Mouse (Mus musculus) thymus, postnatal 25 days (tissue): Measurements from ENCODE around the gene Tnc.

Experiments used
- DNase-seq: peaks from one replicate; pipeline ENCODE4 v3.0.0; 2022

The Tnc gene

GRCm38 (mm10) chr4:64046831-64047493, at the start of gene Tnc:
Tnc (minus strand) TSS chr4:64047015.
- DNase-seq, result no peak

GRCm38 (mm10) chr4:64094221-64094620, 47.4 kb upstream of the Tnc start:
- DNase-seq, result no peak

GRCm38 (mm10) chr4:64092857-64093256, 46.0 kb upstream of the Tnc start:
- no peak for DNase-seq

DNA sequence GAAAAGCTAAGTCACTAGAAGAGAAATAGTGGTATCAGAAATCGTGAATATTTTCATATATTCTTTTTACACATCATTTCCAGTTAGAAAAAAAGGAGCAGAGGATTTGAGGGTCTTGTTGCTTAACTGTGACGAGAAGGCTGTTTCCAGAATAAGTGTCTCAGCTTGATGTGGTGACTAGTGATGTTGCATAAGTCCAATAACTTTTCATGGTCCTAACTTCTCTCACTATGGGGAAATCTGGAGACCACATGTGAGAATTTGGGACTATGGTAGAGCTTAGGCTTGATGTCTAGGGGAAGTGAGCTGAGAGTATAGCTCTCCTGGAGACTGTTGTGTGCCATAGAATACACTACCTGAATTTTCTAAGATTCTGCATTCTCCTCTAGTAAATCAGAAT, 42.6 kb upstream of the Tnc start:
- no peak for DNase-seq

DNA sequence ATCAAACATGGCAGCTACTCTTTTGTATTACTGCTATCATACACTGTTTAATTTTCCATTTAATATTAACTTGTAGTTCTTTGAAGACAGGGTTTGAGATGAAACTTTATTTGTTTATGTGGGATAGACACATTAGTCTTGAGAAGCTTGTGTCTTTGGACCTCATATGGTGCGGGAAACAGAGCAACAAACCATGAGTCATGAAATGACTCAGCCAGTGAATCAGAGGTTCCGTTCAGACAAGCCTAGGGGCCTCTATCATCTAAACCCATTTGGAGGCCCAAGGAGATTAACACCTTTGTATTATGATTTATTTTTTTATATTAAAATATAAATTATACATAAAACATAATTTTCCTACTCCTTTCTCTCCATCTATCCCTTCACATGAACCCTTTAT, 40.9 kb upstream of the Tnc start:
- DNase-seq, result no peak

DNA sequence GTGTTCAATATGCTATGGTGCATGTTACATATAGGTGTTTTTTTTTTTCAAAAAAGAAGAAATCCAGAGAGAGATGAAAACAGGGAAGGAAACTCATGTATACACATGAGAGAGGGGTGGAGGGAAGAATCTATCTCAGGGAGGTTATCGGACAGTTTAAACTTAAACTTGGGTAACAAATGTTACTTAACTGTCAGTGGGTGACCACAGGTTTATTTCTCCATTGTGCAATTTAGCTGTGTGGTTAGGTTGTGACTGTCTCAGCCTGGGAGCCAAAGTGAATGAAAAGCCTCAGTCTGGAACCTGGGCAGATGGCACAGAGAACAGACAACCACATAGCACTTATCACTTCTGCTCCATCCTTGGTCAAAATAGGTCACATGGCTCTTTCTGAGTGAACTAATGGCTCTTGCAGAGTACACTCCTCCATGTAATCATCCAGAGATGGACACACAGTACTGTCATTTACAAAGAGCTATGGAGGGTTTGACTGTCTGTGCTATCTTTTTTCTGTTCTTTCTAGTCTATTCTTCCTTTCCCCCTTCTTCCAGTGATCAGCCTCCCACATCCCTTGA, 39.3 kb upstream of the Tnc start:
- no peak for DNase-seq

DNA sequence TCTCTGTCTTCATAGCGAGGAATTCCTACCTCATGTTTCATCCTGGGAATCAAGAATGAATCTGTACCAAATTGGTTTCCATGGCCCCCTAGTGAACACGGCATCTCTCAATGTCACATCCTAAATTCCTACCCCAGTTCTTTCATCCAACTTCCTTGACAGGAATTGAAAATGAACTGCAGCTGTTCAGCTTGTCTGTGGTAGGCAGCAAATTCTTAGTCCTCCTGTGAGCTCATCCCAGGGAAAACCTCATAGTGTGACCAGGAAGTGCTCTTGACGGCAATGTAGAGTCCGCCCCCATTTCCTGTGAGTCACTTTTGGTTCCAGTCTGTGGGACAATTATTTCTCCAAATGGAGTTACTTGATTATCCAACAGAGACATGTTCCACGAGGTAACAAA, 37.0 kb upstream of the Tnc start:
- no peak for DNase-seq

GRCm38 (mm10) chr4:64078029-64078619, 31.3 kb upstream of the Tnc start:
- DNase-seq, result no peak

- DNase-seq, result no peak
These were observed 29.7 kb upstream of the Tnc start for GRCm38 (mm10) chr4:64076349-64077025.

DNA sequence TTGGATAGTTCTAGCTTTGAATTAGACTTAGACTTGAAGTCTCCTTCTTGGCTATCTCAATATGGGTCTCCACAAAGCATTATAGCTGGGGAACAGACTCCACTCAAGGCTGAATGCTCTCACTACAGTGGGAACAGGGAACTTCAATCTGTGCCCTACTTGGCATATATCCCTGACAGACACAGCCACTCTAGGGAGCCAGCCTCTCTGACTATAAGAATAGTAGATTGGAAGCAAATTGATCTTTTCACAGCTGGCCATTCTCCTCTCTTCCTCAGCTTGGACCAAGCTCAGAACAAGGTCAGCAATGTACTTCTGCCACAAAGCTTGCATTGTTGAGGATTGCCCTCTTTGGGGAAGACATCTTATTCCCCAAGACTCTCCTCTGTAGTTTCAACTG, 27.9 kb upstream of the Tnc start:
- no peak for DNase-seq

- no peak for DNase-seq
These were observed 20.6 kb upstream of the Tnc start for GRCm38 (mm10) chr4:64067394-64067793.

GRCm38 (mm10) chr4:64065266-64065665, 18.5 kb upstream of the Tnc start:
- DNase-seq, result no peak

GRCm38 (mm10) chr4:64058856-64059231, 12.0 kb upstream of the Tnc start:
- no peak for DNase-seq

DNA sequence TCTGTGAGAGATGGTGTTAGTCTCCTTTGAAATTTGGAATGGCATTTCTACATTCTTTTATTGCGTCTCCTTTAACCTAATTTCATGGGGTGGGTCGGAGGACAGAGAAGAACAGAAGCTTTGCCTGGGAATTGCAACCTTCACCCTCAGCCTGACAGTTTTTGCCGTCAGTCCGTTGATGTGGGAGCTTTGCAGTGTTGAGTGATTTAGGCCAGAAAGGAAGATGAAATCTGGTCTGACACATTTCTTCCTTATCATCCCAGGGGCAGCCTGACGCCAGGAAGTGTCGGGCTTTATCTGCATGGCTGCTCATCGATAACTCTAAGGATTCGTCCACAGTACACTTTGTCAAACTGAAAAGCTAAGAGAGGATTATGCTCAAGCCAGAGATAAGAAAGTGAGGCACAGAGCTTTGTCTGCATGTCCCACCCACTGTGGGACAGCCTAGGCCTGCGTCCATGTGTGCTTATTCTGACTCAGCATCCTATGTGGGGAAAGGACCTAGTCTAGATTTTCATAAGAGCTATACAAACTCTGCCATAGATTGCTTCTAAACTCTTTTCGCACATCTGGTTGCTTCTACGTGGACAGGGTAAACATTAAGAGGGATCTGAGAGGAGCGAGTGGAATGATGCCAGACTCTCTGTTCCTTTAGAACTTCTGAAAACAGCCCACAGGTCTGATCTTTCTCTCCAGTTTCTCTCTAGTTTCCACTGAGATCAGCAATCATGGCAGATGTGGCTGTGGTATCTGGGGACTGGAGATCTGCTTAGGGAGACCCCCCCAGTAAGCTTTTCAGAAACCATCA, 11.4 kb upstream of the Tnc start:
- no peak for DNase-seq

- no peak for DNase-seq
These were observed 1.4 kb upstream of the Tnc start for GRCm38 (mm10) chr4:64048177-64048576.

GRCm38 (mm10) chr4:64043893-64044292, 2.9 kb downstream of the Tnc start:
- no peak for DNase-seq

DNA sequence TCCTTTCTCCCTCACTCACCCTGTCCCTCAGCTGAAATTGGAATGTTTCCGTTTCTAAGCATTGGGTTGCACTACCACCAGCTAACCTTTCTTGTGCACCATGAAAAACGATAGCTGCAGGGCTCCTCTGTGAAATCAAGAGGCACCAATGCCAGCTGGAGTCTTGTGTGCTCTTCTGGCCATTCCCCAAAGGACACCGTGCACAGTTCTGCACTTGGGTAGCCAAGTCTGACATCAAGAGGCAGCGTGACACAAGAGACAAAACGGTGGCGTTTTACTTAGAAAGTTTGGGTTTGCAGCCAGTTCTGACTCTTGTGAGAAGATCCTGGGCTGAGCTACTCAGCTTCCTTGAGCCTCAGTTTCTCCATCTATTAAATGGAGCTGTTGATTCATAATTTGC, 3.4 kb downstream of the Tnc start:
- no peak for DNase-seq

DNA sequence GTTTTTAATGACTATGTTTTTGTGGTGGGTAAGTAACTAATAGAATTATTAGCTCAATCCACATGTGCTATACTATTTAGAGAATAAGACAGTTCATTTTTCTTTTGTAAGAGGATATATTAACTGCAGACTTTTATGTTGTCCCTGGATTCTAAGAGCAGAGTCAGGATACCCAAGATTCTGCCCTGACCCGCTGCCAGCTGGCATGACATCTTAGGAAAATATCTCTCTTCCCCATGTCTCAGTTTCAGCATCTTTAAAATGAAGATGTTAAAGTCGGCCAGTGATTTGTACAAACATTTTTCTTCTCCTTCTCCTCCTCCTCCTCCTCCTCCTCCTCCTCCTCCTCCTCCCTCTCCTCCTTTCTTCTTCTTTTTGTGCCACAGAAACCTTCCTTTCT, 7.7 kb downstream of the Tnc start:
- no peak for DNase-seq

GRCm38 (mm10) chr4:64037513-64037912, 9.3 kb downstream of the Tnc start:
- DNase-seq, result no peak

GRCm38 (mm10) chr4:64034724-64035123, 12.1 kb downstream of the Tnc start:
- DNase-seq, result no peak

DNA sequence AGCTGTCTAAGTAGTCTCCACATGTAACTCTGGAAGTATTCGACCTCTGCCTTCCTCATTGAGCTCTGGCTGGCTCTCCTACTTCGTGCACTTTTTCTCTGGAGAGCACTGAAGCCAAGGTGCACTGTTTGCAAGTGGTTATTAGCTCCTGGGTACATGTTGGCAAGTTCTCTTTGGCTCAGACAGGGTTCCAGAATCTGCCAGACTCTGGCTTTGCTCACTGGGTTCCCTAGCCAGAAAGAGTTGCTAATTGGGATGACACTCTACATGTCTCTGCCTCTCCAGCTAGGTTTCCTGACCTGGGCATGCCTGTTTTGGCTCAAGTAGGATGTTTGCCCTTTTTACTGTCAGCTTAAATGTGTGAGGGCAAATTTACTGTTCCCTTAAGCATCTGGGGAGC, 13.6 kb downstream of the Tnc start:
- DNase-seq, result no peak

- no peak for DNase-seq
These were observed 17.3 kb downstream of the Tnc start for GRCm38 (mm10) chr4:64029486-64029885.

DNA sequence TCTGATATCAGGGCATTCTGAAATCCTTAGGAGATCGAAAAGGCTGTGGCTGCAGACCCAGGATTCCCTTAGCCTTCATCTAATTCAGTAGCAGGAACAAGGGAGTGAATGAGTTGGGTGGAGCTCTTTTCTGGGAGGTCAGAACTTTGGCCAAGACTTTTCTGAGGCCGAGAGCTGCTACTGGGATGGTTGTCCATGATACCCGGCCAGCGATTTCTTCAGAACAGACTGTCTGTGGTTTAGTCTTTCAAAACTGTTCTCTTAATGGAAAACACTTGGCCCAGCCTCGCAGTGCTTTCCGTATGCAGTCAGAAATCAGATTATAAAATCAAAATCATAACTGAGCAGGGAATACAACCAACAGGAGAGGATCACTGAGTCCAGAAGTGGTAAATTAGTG, 21.2 kb downstream of the Tnc start:
- DNase-seq, result no peak
